ENCODE assay signal across 9 mouse cellular contexts in the genomic region with DNA sequence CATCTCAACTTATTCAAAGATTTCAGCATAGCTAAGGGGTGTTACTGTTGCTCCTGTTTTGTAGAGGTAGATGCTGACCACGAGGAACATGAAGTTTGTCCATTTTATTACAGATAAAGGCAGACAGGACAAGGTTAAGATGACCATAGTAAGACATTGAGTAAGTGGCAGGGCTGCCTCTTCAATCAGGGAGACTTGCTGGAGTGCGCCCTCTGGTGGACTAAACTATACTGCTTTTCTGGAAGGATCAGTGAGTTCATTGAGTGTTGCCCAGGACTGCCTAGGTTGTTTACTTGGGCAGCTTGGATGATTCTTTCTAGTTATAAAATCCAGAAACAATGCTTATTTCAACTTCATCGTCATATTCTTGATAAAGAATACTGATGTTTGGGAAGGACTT. TPM values are rescaled to one million over a fixed set of nuclear protein-coding genes. Genes with fewer than 3 reads are reported as not detected.
A peak's percentile ranks its signal among the peaks of the same experiment; 100 is the strongest.
DNase-seq lines count a peak whose midpoint lies in the region; ATAC-seq lines count a peak whose summit lies in the region.
"Had no signal": no experiment of that assay in that cellular context is flagged by ENCODE, and none has a peak within 500 bp of the region (broad histone marks: within the 10 kb centered on the region; RNA-seq: fewer than 3 reads in every experiment).

No protein-coding gene starts in this region.

- no peak overlapping the region for H3K9ac ChIP-seq in neural tube, embryonic 15.5 days (replicated peaks)
- no peak overlapping the region for H3K9ac ChIP-seq in forebrain, embryonic 15.5 days (replicated peaks)
- H3K9ac ChIP-seq in intestine, embryonic 14.5 days (ENCODE audit: low read length), result no peak overlapping the region
- no peak overlapping the region for H3K9ac ChIP-seq in midbrain, embryonic 13.5 days (replicated peaks)
- H3K9ac ChIP-seq: embryonic facial prominence, embryonic 15.5 days had no signal

- WGBS in neural tube, embryonic 15.5 days, result 14% methylated on average over 3 of the region's 3 CpGs
- WGBS in forebrain, embryonic 15.5 days, result 16% methylated on average over 3 of the region's 3 CpGs
- 15% methylated on average over 3 of the region's 3 CpGs for WGBS in intestine, embryonic 14.5 days
- 18% methylated on average over 3 of the region's 3 CpGs for WGBS in midbrain, embryonic 13.5 days

- no peaks in the 10 kb centered on the region for H3K9me3 ChIP-seq in neural tube, embryonic 15.5 days (replicated peaks)
- no peaks in the 10 kb centered on the region for H3K9me3 ChIP-seq in forebrain, embryonic 15.5 days
- H3K9me3 ChIP-seq in intestine, embryonic 14.5 days (ENCODE audit: control insufficient read depth, low read length), result no peaks in the 10 kb centered on the region
- H3K9me3 ChIP-seq in midbrain, embryonic 13.5 days, result no peaks in the 10 kb centered on the region
- H3K9me3 ChIP-seq: embryonic facial prominence, embryonic 15.5 days had no signal

- H3K4me1 ChIP-seq in neural tube, embryonic 15.5 days, result no peaks in the 10 kb centered on the region
- no peaks in the 10 kb centered on the region for H3K4me1 ChIP-seq in forebrain, embryonic 15.5 days
- H3K4me1 ChIP-seq in intestine, embryonic 14.5 days (replicated peaks; ENCODE audit: control insufficient read depth, insufficient read depth, low read length), result no peaks in the 10 kb centered on the region
- H3K4me1 ChIP-seq in midbrain, embryonic 13.5 days (replicated peaks), result no peaks in the 10 kb centered on the region
- H3K4me1 ChIP-seq: embryonic facial prominence, embryonic 15.5 days had no signal

- no peak overlapping the region for H3K27ac ChIP-seq in neural tube, embryonic 15.5 days (replicated peaks)
- H3K27ac ChIP-seq in forebrain, embryonic 15.5 days (replicated peaks), result no peak overlapping the region
- H3K27ac ChIP-seq in intestine, embryonic 14.5 days (ENCODE audit: low read depth), result no peak overlapping the region
- no peak overlapping the region for H3K27ac ChIP-seq in midbrain, embryonic 13.5 days
- H3K27ac ChIP-seq: embryonic facial prominence, embryonic 15.5 days had no signal

- H3K27me3 ChIP-seq in neural tube, embryonic 15.5 days (replicated peaks), result no peaks in the 10 kb centered on the region
- H3K27me3 ChIP-seq in forebrain, embryonic 15.5 days, result no peaks in the 10 kb centered on the region
- no peaks in the 10 kb centered on the region for H3K27me3 ChIP-seq in intestine, embryonic 14.5 days (replicated peaks; ENCODE audit: control insufficient read depth, insufficient read depth, low read length)
- no peaks in the 10 kb centered on the region for H3K27me3 ChIP-seq in midbrain, embryonic 13.5 days
- H3K27me3 ChIP-seq: embryonic facial prominence, embryonic 15.5 days had no signal

- no peaks in the 10 kb centered on the region for H3K36me3 ChIP-seq in neural tube, embryonic 15.5 days
- H3K36me3 ChIP-seq in forebrain, embryonic 15.5 days, result no peaks in the 10 kb centered on the region
- no peaks in the 10 kb centered on the region for H3K36me3 ChIP-seq in intestine, embryonic 14.5 days (ENCODE audit: control insufficient read depth, insufficient read depth, low read length)
- H3K36me3 ChIP-seq in midbrain, embryonic 13.5 days, result no peaks in the 10 kb centered on the region
- H3K36me3 ChIP-seq: embryonic facial prominence, embryonic 15.5 days had no signal

- DNase-seq in neural tube, embryonic 10.5 days (ENCODE audit: extremely low spot score, low spot score), result peak; percentile 73
- DNase-seq in cerebellum, adult 11 months, result peak; percentile 20
- peak; percentile 76 for DNase-seq in intestine, embryonic 14.5 days (ENCODE audit: low spot score)
- DNase-seq in left cerebral cortex, adult 8-10 months (ENCODE audit: low spot score in 2 of 2), result peak; percentile 21 to 44
- DNase-seq in spleen, postnatal 4 days (ENCODE audit: low spot score in 2 of 2), result peak; percentile 44 to 83

- no peak for ATAC-seq in neural tube, embryonic 15.5 days (ENCODE audit: low FRiP score)
- 0 out of 2 replicates have a peak, but pooled peaks have one; percentile 48 for ATAC-seq in forebrain, embryonic 15.5 days (replicated peaks)
- no peak; the same call in 1 of the 2 replicates for ATAC-seq in intestine, embryonic 14.5 days (replicated peaks; ENCODE audit: low FRiP score, low TSS enrichment, low read depth)
- peak; percentile 68; the same call in 1 of the 2 replicates for ATAC-seq in midbrain, embryonic 13.5 days

- H3K4me2 ChIP-seq in neural tube, embryonic 15.5 days, result no peak overlapping the region
- H3K4me2 ChIP-seq in forebrain, embryonic 15.5 days (replicated peaks), result no peak overlapping the region
- H3K4me2 ChIP-seq in intestine, embryonic 14.5 days (ENCODE audit: low read length), result no peak overlapping the region
- H3K4me2 ChIP-seq in midbrain, embryonic 13.5 days (replicated peaks), result no peak overlapping the region
- H3K4me2 ChIP-seq: embryonic facial prominence, embryonic 15.5 days had no signal

- no peak overlapping the region for H3K4me3 ChIP-seq in neural tube, embryonic 15.5 days (replicated peaks)
- no peak overlapping the region for H3K4me3 ChIP-seq in forebrain, embryonic 15.5 days
- no peak overlapping the region for H3K4me3 ChIP-seq in intestine, embryonic 14.5 days (ENCODE audit: low read depth, low read length)
- no peak overlapping the region for H3K4me3 ChIP-seq in midbrain, embryonic 13.5 days (replicated peaks)
- H3K4me3 ChIP-seq: embryonic facial prominence, embryonic 15.5 days had no signal

RNA-seq across cellular contexts. Expression of gene Akr1c14, which starts 47.1 kb away (rescaled TPM):
- 0.93 and 1.4 TPM in 2 replicates for polyA plus RNA-seq in neural tube, embryonic 15.5 days (2015; fragmentation: Nextera tagmentation; extraction: Ambion mirVana)
- 0.41 and 0.50 TPM in 2 replicates for polyA plus RNA-seq in forebrain, embryonic 15.5 days (2015; fragmentation: Nextera tagmentation; extraction: Ambion mirVana)
- polyA plus RNA-seq in intestine, embryonic 14.5 days (2014; fragmentation: Nextera tagmentation; extraction: Ambion mirVana), result 0.88 and 1.6 TPM in 2 replicates
- total RNA-seq in left cerebral cortex, adult 8-10 months (2022), result 1 to 10 TPM; 1.0 to 3.8 (median 2.2) TPM
- 0.24 and 0.39 TPM in 2 replicates for polyA plus RNA-seq in midbrain, embryonic 13.5 days (2015; fragmentation: Nextera tagmentation; extraction: Ambion mirVana)

RNA-seq across cellular contexts. Expression of gene Ucn3, which starts 56.5 kb away (rescaled TPM):
- polyA plus RNA-seq in neural tube, embryonic 15.5 days (2015; fragmentation: Nextera tagmentation; extraction: Ambion mirVana), result not detected in 2 replicates
- polyA plus RNA-seq in forebrain, embryonic 15.5 days (2015; fragmentation: Nextera tagmentation; extraction: Ambion mirVana), result 0.19 and 0.28 TPM in 2 replicates
- polyA plus RNA-seq in intestine, embryonic 14.5 days (2014; fragmentation: Nextera tagmentation; extraction: Ambion mirVana), result 0.12 TPM in 1 of 2 replicates, not detected in the other
- under 1 TPM in 2 of 4 experiments, not detected in 2; 0.86 to 0.89 TPM for total RNA-seq in left cerebral cortex, adult 8-10 months (2022)
- polyA plus RNA-seq in midbrain, embryonic 13.5 days (2015; fragmentation: Nextera tagmentation; extraction: Ambion mirVana), result not detected in 2 replicates
- polyA plus RNA-seq: embryonic facial prominence, embryonic 15.5 days had no signal

Comparison
In these comparisons a context has a peak if more than half of its experiments do, and no peak if none do; other contexts are left out.
1. DNase-seq: peak in every context shown above with its lines; median percentile 76 in intestine, embryonic 14.5 days; 73 in neural tube, embryonic 10.5 days; 64 in spleen, postnatal 4 days; 32 in left cerebral cortex, adult 8-10 months; 20 in cerebellum, adult 11 months.
2. ATAC-seq: peak in forebrain, embryonic 15.5 days (single experiment) and midbrain, embryonic 13.5 days (single experiment); none in neural tube, embryonic 15.5 days (single experiment) and intestine, embryonic 14.5 days (single experiment).